Mouse (Mus musculus) brown adipose tissue, adult 24 weeks (tissue): ENCODE results near the gene Nf2. TPM values are rescaled to one million over a fixed set of nuclear protein-coding genes. Genes with fewer than 3 reads are reported as not detected.

Experiments used
- H3K27ac ChIP-seq: fragments of 200-500 bp; replicated peaks from 2 replicates; pipeline ENCODE4 v1.5.1; 2012; ENCODE audit warnings: low read depth, mild to moderate bottlenecking, low read length
- H3K4me1 ChIP-seq: fragments of 200-500 bp; 2 replicates; pipeline ENCODE4 v1.6.1; 2012; ENCODE audit warnings: low read length, mixed read lengths; ENCODE audit not compliant: control insufficient read depth, insufficient read depth, insufficient read length
- H3K4me3 ChIP-seq: fragments of 200-500 bp; 2 replicates; pipeline ENCODE4 v1.5.1; 2012; ENCODE audit warnings: low read depth, mild to moderate bottlenecking, low read length, moderate library complexity; ENCODE audit not compliant: insufficient read depth
- polyA plus RNA-seq: library from polyadenylated mRNA; stranded (reverse); fragments of >200 nt; gene quantifications from 2 replicates; pipeline ENCODE4 v1.2.4, GENCODE M21; 2012; ENCODE audit not compliant: missing spikeins, insufficient read depth, insufficient read length

The Nf2 gene
- polyA plus RNA-seq, 1 experiment: 56.4 TPM

DNA sequence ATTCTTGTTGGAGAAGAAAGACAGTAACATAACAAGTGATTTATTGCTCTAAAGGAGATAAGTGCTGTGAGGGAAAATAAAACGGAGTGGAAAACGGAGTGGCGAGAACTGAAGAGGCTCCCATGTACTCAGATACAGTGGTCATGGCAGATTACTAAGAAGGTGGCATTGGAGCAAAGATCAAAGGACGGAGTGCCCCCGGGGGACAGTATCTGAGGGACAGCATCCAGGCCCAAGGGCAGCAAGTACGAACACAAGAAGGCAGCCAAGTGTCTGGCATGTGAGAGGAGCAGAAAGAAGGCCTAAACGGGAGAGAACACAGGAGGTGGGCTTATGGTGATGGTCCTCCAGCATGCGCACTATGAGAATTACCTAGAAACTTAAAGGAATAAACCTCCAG lies 127.6 kb downstream of the Nf2 start:
- Histone ChIP-seq H3K4me3 (no peak overlapping the region), H3K27ac (no peak overlapping the region), H3K4me1 (peaks cover 4% of the 10 kb centered on the region; the same call in 1 of the 2 replicates)

DNA sequence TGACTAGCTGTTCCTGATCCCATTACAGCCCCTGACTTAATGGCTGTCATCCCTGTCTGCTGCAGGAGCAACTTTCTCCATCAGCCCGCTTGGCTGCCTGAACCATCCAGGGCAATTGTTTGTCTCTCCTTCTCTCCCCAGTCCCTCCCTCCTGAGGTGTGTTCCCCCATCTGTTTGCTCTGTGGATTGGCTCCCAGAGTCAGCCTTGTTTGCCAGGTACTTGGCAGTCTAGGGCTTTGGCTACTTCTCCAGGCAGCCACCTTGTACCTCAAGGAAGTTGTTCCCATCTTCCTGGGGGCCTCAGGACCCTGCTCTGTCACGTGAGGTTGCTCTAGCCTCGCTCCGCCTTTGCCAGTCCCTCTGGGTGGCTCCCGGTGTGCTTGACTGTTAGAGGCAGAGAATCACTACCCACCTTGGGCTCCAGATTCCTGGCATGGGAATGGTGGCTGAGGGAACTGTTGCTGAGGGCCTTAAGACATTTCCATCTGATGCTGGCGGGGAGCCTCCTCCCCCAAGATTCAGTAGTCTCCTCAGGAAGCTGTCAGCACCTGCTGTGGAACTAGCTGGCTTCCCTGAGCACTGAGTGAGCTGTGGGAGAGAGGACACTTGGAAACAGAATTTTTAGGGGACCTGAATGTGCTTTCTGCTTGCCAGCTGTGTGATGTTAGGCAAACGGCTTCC lies 128.3 kb downstream of the Nf2 start:
- Histone ChIP-seq H3K4me1 (peaks cover 4% of the 10 kb centered on the region; the same call in 1 of the 2 replicates), H3K4me3 (no peak overlapping the region), H3K27ac (no peak overlapping the region)

GRCm38 (mm10) chr11:4720393-4720792 lies 128.9 kb downstream of the Nf2 start:
- H3K27ac ChIP-seq: no peak overlapping the region

DNA sequence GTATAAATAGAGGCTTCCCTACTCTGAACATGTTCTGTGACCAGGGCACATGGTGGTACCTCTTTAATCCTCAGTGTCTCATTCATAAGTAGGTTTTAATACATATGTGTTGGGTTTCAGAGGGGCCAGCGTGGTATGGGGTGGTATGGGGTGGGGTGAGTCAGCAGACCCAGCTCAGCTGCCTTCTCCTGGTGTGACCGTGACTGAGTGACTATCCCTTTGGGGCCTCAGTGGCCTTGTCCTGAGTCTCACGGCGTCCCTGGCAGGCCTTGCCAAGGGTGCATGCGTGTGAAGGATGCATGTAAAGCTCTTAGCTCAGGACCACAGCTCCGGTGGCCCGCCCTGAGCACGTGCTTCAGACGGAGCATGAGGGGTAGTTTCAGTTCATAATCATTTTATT lies 129.4 kb downstream of the Nf2 start:
- H3K4me1 ChIP-seq: peaks cover 4% of the 10 kb centered on the region; the same call in 1 of the 2 replicates
- H3K27ac ChIP-seq: no peak overlapping the region
- no peak overlapping the region for H3K4me3 ChIP-seq

More at GRCm38 (mm10) chr11:4720393-4720792, 128.9 kb downstream of the Nf2 start:
- no peak overlapping the region for H3K4me3 ChIP-seq
- H3K4me1 ChIP-seq: peaks cover 4% of the 10 kb centered on the region; the same call in 1 of the 2 replicates

- Histone ChIP-seq H3K27ac (no peak overlapping the region), H3K4me3 (no peak overlapping the region), H3K4me1 (peaks cover 4% of the 10 kb centered on the region; the same call in 1 of the 2 replicates)
These were observed 130.8 kb downstream of the Nf2 start for GRCm38 (mm10) chr11:4718548-4718947.

GRCm38 (mm10) chr11:4716530-4717236 lies 132.7 kb downstream of the Nf2 start:
- peaks cover 4% of the 10 kb centered on the region; the same call in 1 of the 2 replicates for H3K4me1 ChIP-seq
- no peak overlapping the region for H3K4me3 ChIP-seq
- no peak overlapping the region for H3K27ac ChIP-seq

Other genes with a start within 250 kb of the Nf2 start
- gene Gm11032, start 229.5 kb downstream of the Nf2 start, polyA plus RNA-seq: not detected in 2 replicates
- 7.4 and 9.1 TPM in 2 replicates for gene Ascc2, start 211.8 kb downstream of the Nf2 start, polyA plus RNA-seq
- gene Uqcr10, start 145.2 kb downstream of the Nf2 start, polyA plus RNA-seq: 3,086 and 3,202 TPM in 2 replicates
- gene Zmat5, start 144.9 kb downstream of the Nf2 start, polyA plus RNA-seq: 30.6 and 31.6 TPM in 2 replicates
- gene Cabp7, start 102.8 kb downstream of the Nf2 start, polyA plus RNA-seq: not detected in 2 replicates
- 24.9 and 35.0 TPM in 2 replicates for gene Nipsnap1, start 24.4 kb upstream of the Nf2 start, polyA plus RNA-seq
- 14.9 and 18.1 TPM in 2 replicates for gene Thoc5, start 45.8 kb upstream of the Nf2 start, polyA plus RNA-seq
- gene Nefh, start 98.5 kb upstream of the Nf2 start, polyA plus RNA-seq: not detected in 2 replicates
- 27.0 and 49.5 TPM in 2 replicates for gene Ap1b1, start 137.3 kb upstream of the Nf2 start, polyA plus RNA-seq
- 0.95 and 3.4 TPM in 2 replicates for gene Rasl10a, start 208.6 kb upstream of the Nf2 start, polyA plus RNA-seq
- gene Gas2l1, start 215.8 kb upstream of the Nf2 start, polyA plus RNA-seq: 17.7 and 20.5 TPM in 2 replicates
- gene Rhbdd3, start 249.4 kb upstream of the Nf2 start, polyA plus RNA-seq: 14.4 and 18.4 TPM in 2 replicates
- 121 and 140 TPM in 2 replicates for gene Ewsr1, start 249.7 kb upstream of the Nf2 start, polyA plus RNA-seq